Mouse (Mus musculus) midbrain, embryonic 16.5 days (tissue): ENCODE results near the gene Snx29. TPM values are rescaled to one million over a fixed set of nuclear protein-coding genes. Genes with fewer than 3 reads are reported as not detected.
A peak's percentile ranks its signal among the peaks of the same experiment; 100 is the strongest.
"Not testable (repeated sequence)": the region's sequence is repeated elsewhere in the genome, so short reads cannot be mapped to it uniquely, and the experiment has no call there.

ENCODE experiments used
- ATAC-seq: fragments of 200-750 bp; cut with Nextera tagmentation; 2 replicates; pipeline ENCODE4 v1.8.0; 2017; ENCODE audit warnings: moderate TSS enrichment
- H3K27ac ChIP-seq: fragments of 300-500 bp; sonication (generic); 2 replicates; pipeline ENCODE4 v1.5.1; 2014; ENCODE audit warnings: mild to moderate bottlenecking, low read length, mixed read lengths
- H3K27me3 ChIP-seq: fragments of 300-500 bp; sonication (generic); 2 replicates; pipeline ENCODE4 v1.6.1; 2014; ENCODE audit warnings: low read depth, low read length, mixed read lengths; ENCODE audit not compliant: control insufficient read depth, insufficient read depth
- H3K36me3 ChIP-seq: fragments of 300-500 bp; sonication (generic); 2 replicates; pipeline ENCODE4 v1.6.1; 2014; ENCODE audit warnings: mild to moderate bottlenecking, low read length, moderate library complexity, mixed read lengths; ENCODE audit not compliant: control insufficient read depth, insufficient read depth
- H3K4me1 ChIP-seq: fragments of 300-500 bp; sonication (generic); 2 replicates; pipeline ENCODE4 v1.6.1; 2014; ENCODE audit warnings: mild to moderate bottlenecking, low read length, mixed read lengths; ENCODE audit not compliant: control insufficient read depth, insufficient read depth
- H3K4me2 ChIP-seq: fragments of 300-500 bp; sonication (generic); 2 replicates; pipeline ENCODE4 v1.6.1; 2014; ENCODE audit warnings: mild to moderate bottlenecking, low read length, mixed read lengths
- H3K4me3 ChIP-seq: fragments of 300-500 bp; sonication (generic); 2 replicates; pipeline ENCODE4 v1.5.1; 2014; ENCODE audit warnings: low read depth, mild to moderate bottlenecking, low read length, moderate library complexity, mixed read lengths
- H3K9ac ChIP-seq: fragments of 300-500 bp; sonication (generic); 2 replicates; pipeline ENCODE4 v1.6.1; 2014; ENCODE audit warnings: low read depth, low read length, mixed read lengths
- H3K9me3 ChIP-seq: fragments of 300-500 bp; sonication (generic); replicated peaks from 2 replicates; pipeline ENCODE4 v1.6.1; 2014; ENCODE audit warnings: mild to moderate bottlenecking, low read length, mixed read lengths; ENCODE audit not compliant: control insufficient read depth, poor library complexity, severe bottlenecking
- WGBS: fragments of 180-500 bp; shearing (Covaris S2); extraction: QIAGEN DNeasy Blood & Tissue Kit; methylation state at CpG from one replicate; pipeline ENCODE4 v1.1.7; 2014; 5-methylcytosine and 5-hydroxymethylcytosine counted together
- polyA plus RNA-seq: library from polyadenylated mRNA; unstranded; fragments of >200 nt; fragmentation: Nextera tagmentation; extraction: Ambion mirVana; gene quantifications from 2 replicates; pipeline ENCODE4 v1.2.1, GENCODE M21; 2015

Gene Snx29
- polyA plus RNA-seq, 1 experiment from 2014 or later = 16.8 TPM

- no peaks in the 10 kb centered on the region for H3K36me3 ChIP-seq
- 0 out of 2 replicates have a peak, but pooled peaks cover 4% of the 10 kb centered on the region for H3K4me1 ChIP-seq
- no peak overlapping the region for H3K4me3 ChIP-seq
- H3K9me3 ChIP-seq = no peaks in the 10 kb centered on the region
- no peak overlapping the region for H3K4me2 ChIP-seq
- no peak overlapping the region for H3K27ac ChIP-seq
- 91% methylated on average over 7 of the region's 7 CpGs for WGBS
- no peak overlapping the region for H3K9ac ChIP-seq
- no peak for ATAC-seq
- no peaks in the 10 kb centered on the region for H3K27me3 ChIP-seq
These were observed 185.6 kb downstream of the Snx29 start for GRCm38 (mm10) chr16:11508341-11508740.

GRCm38 (mm10) chr16:11510416-11510815 lies 187.7 kb downstream of the Snx29 start:
- H3K4me1 ChIP-seq = 0 out of 2 replicates have a peak, but pooled peaks cover 2% of the 10 kb centered on the region
- no peak overlapping the region for H3K9ac ChIP-seq
- no peak for ATAC-seq
- H3K4me3 ChIP-seq = no peak overlapping the region
- no peak overlapping the region for H3K27ac ChIP-seq
- no peak overlapping the region for H3K4me2 ChIP-seq
- H3K27me3 ChIP-seq = no peaks in the 10 kb centered on the region
- WGBS = 92% methylated on average over 2 of the region's 2 CpGs
- H3K36me3 ChIP-seq = no peaks in the 10 kb centered on the region
- H3K9me3 ChIP-seq = no peaks in the 10 kb centered on the region

- Histone ChIP-seq H3K36me3 (no peaks in the 10 kb centered on the region), H3K9me3 (no peaks in the 10 kb centered on the region), H3K9ac (no peak overlapping the region), H3K4me1 (no peaks in the 10 kb centered on the region), H3K4me2 (no peak overlapping the region), H3K27ac (no peak overlapping the region), H3K27me3 (no peaks in the 10 kb centered on the region), H3K4me3 (no peak overlapping the region)
- ATAC-seq = no peak
- WGBS = 69% methylated on average over 3 of the region's 3 CpGs
These were observed 188.1 kb downstream of the Snx29 start for GRCm38 (mm10) chr16:11510854-11511253.

- not testable (repeated sequence) for H3K4me1 ChIP-seq, H3K27me3 ChIP-seq, H3K9me3 ChIP-seq, H3K4me3 ChIP-seq, H3K4me2 ChIP-seq, H3K27ac ChIP-seq, ATAC-seq, H3K9ac ChIP-seq, H3K36me3 ChIP-seq
- 94% methylated on average over 7 of the region's 7 CpGs for WGBS
These were observed 189.0 kb downstream of the Snx29 start for GRCm38 (mm10) chr16:11511696-11512095.

- Histone ChIP-seq H3K36me3 (peaks cover 5% of the 10 kb centered on the region), H3K4me3 (no peak overlapping the region), H3K27ac (no peak overlapping the region), H3K27me3 (no peaks in the 10 kb centered on the region), H3K4me2 (no peak overlapping the region), H3K9ac (no peak overlapping the region), H3K9me3 (no peaks in the 10 kb centered on the region), H3K4me1 (no peaks in the 10 kb centered on the region)
- WGBS = 96% methylated on average over 2 of the region's 2 CpGs
- no peak for ATAC-seq
These were observed 194.0 kb downstream of the Snx29 start for GRCm38 (mm10) chr16:11516681-11517080.

- H3K36me3 ChIP-seq = peaks cover 5% of the 10 kb centered on the region
- H3K4me2 ChIP-seq = no peak overlapping the region
- H3K9ac ChIP-seq = no peak overlapping the region
- H3K27me3 ChIP-seq = no peaks in the 10 kb centered on the region
- no peaks in the 10 kb centered on the region for H3K9me3 ChIP-seq
- H3K27ac ChIP-seq = no peak overlapping the region
- WGBS = 96% methylated on average over 6 of the region's 6 CpGs
- H3K4me1 ChIP-seq = no peaks in the 10 kb centered on the region
- ATAC-seq = no peak
- no peak overlapping the region for H3K4me3 ChIP-seq
These were observed 194.7 kb downstream of the Snx29 start for GRCm38 (mm10) chr16:11517385-11517784.

- no peak overlapping the region for H3K4me2 ChIP-seq
- ATAC-seq = no peak
- H3K27me3 ChIP-seq = no peaks in the 10 kb centered on the region
- no peaks in the 10 kb centered on the region for H3K4me1 ChIP-seq
- no peak overlapping the region for H3K4me3 ChIP-seq
- peaks cover 5% of the 10 kb centered on the region for H3K36me3 ChIP-seq
- H3K9ac ChIP-seq = no peak overlapping the region
- H3K27ac ChIP-seq = no peak overlapping the region
- WGBS = 87% methylated on average over 12 of the region's 12 CpGs
- no peaks in the 10 kb centered on the region for H3K9me3 ChIP-seq
These were observed 196.2 kb downstream of the Snx29 start for GRCm38 (mm10) chr16:11518803-11519498.

GRCm38 (mm10) chr16:11526104-11526786 lies 203.5 kb downstream of the Snx29 start:
- 0 out of 2 replicates have a peak overlapping the region, but pooled peaks have one; percentile 25 for H3K27ac ChIP-seq
- no peak for ATAC-seq
- 78% methylated on average over 10 of the region's 10 CpGs for WGBS

GRCm38 (mm10) chr16:11526996-11527395 lies 204.3 kb downstream of the Snx29 start:
- ATAC-seq = peak; percentile 51; the same call in 1 of the 2 replicates
- no peak overlapping the region for H3K9ac ChIP-seq
- H3K27me3 ChIP-seq = no peaks in the 10 kb centered on the region
- no peaks in the 10 kb centered on the region for H3K36me3 ChIP-seq
- H3K4me2 ChIP-seq = no peak overlapping the region
- H3K9me3 ChIP-seq = no peaks in the 10 kb centered on the region
- WGBS = 61% methylated on average over 10 of the region's 10 CpGs
- no peak overlapping the region for H3K4me3 ChIP-seq
- peaks cover 3% of the 10 kb centered on the region; the same call in 1 of the 2 replicates for H3K4me1 ChIP-seq
- H3K27ac ChIP-seq = no peak overlapping the region

More at GRCm38 (mm10) chr16:11526104-11526786, 203.5 kb downstream of the Snx29 start:
- no peaks in the 10 kb centered on the region for H3K9me3 ChIP-seq
- H3K9ac ChIP-seq = no peak overlapping the region
- peaks cover 3% of the 10 kb centered on the region; the same call in 1 of the 2 replicates for H3K4me1 ChIP-seq
- no peaks in the 10 kb centered on the region for H3K27me3 ChIP-seq
- H3K36me3 ChIP-seq = no peaks in the 10 kb centered on the region
- H3K4me2 ChIP-seq = no peak overlapping the region
- no peak overlapping the region for H3K4me3 ChIP-seq
